Mouse (Mus musculus) limb, embryonic 14.5 days (tissue): ENCODE data around the gene Ubfd1. TPM values are rescaled to one million over a fixed set of nuclear protein-coding genes. Genes with fewer than 3 reads are reported as not detected.

ENCODE experiments used
- ATAC-seq: fragments of 200-750 bp; cut with Nextera tagmentation; 2 replicates; pipeline ENCODE4 v1.8.0; 2017; ENCODE audit warnings: low read depth, moderate number of reproducible peaks, moderate TSS enrichment; ENCODE audit not compliant: low FRiP score
- DNase-seq: peaks from one replicate; pipeline ENCODE4 v3.0.0-alpha.2; 2015; ENCODE audit warnings: low spot score
- H3K27ac ChIP-seq: fragments of 300-500 bp; sonication (generic); replicated peaks from 2 replicates; pipeline ENCODE4 v1.5.1; 2014; ENCODE audit warnings: low read depth, mild to moderate bottlenecking, low read length, moderate library complexity, mixed read lengths
- H3K27me3 ChIP-seq: fragments of 300-500 bp; sonication (generic); 2 replicates; pipeline ENCODE4 v1.6.1; 2014; ENCODE audit warnings: low read length, mixed read lengths; ENCODE audit not compliant: control insufficient read depth, insufficient read depth
- H3K36me3 ChIP-seq: fragments of 300-500 bp; sonication (generic); 2 replicates; pipeline ENCODE4 v1.6.1; 2014; ENCODE audit warnings: mild to moderate bottlenecking, low read length, moderate library complexity, mixed read lengths; ENCODE audit not compliant: control insufficient read depth, insufficient read depth
- H3K4me1 ChIP-seq: fragments of 300-500 bp; sonication (generic); 2 replicates; pipeline ENCODE4 v1.6.1; 2014; ENCODE audit warnings: antibody characterized with exemption, low read length, mixed read lengths; ENCODE audit not compliant: control insufficient read depth, insufficient read depth
- H3K4me2 ChIP-seq: fragments of 300-500 bp; sonication (generic); replicated peaks from 2 replicates; pipeline ENCODE4 v1.6.1; 2014; ENCODE audit warnings: low read depth, mild to moderate bottlenecking, low read length, moderate library complexity; ENCODE audit not compliant: severe bottlenecking
- H3K4me3 ChIP-seq: fragments of 300-500 bp; sonication (generic); replicated peaks from 2 replicates; pipeline ENCODE4 v1.5.1; 2014; ENCODE audit warnings: low read length
- H3K9ac ChIP-seq: fragments of 300-500 bp; sonication (generic); 2 replicates; pipeline ENCODE4 v1.6.1; 2014; ENCODE audit warnings: mild to moderate bottlenecking, low read depth, low read length, moderate library complexity; ENCODE audit not compliant: severe bottlenecking
- H3K9me3 ChIP-seq: fragments of 300-500 bp; sonication (generic); 2 replicates; pipeline ENCODE4 v1.6.1; 2016; ENCODE audit warnings: low read length; ENCODE audit not compliant: control insufficient read depth
- POLR2A ChIP-seq: fragments of 200-500 bp; IDR thresholded peaks from 2 replicates; pipeline ENCODE4 v1.8.0; 2012; ENCODE audit warnings: inconsistent platforms, mild to moderate bottlenecking, moderate library complexity, borderline replicate concordance; ENCODE audit not compliant: insufficient read depth, insufficient read length; ENCODE audit errors: extremely low read depth
- WGBS: fragments of 180-500 bp; shearing (Covaris S2); extraction: QIAGEN DNeasy Blood & Tissue Kit; methylation state at CpG from one replicate; pipeline ENCODE4 v1.1.7; 2014; 5-methylcytosine and 5-hydroxymethylcytosine counted together
- polyA plus RNA-seq, 2 experiments: library from polyadenylated mRNA; depleted of rRNA in 1 of 2; stranded (reverse) in 1 of 2; unstranded in 1 of 2; fragments of >200 nt; fragmentation: Nextera tagmentation in 1 of 2; extraction: Ambion mirVana in 1 of 2; gene quantifications; 2 replicates each; pipeline versions ENCODE4 v1.2.1 to v1.2.3; 2012 to 2014

Ubfd1 gene
- polyA plus RNA-seq (2012; rRNA removed): 75.7 and 86.8 TPM in 2 replicates
- 96.4 TPM in 2 replicates for polyA plus RNA-seq (2014; fragmentation: Nextera tagmentation; extraction: Ambion mirVana)

DNA sequence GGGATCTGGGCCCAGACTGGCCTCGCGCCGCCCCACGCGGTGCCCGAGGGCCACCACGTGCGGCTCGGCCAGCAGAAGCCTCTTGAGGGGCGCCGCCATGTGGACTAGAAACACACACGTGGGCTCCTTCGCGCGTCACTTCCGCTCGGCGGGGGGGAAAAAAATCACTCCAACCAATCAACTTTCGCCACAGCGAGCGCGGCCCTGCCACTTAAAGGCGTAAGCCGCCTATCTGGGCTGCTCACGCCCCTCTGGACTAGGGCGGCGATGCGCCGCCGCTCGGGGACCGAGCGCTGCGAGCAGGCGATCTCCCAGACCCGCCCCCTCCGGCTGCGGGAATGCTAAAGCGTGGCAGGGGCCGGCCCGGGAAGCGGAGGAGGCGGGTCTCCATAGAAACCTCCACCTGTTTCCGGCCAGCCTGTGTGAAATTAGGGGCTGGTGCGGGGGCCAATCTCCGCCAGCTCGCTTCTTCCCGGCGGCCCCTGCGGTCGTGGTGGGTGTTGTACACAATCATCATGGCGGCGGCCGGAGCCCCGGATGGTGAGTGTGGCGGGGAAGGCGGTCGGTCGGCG lies at the start of gene Ubfd1, which contains the start of gene Ears2:
TSS of gene Ubfd1 (plus strand) at position 231 of the 572 bp plus-strand sequence.
TSS of gene Ears2 (minus strand) at position 319 of the 572 bp plus-strand sequence.
- peak within 1 kb of the TSS; percentile 67 for H3K4me2 ChIP-seq
- under 1% methylated on average over 58 of the region's 60 CpGs for WGBS
- peaks cover 26% of the 10 kb centered on the region for H3K36me3 ChIP-seq
- TF ChIP-seq POLR2A: 0 out of 2 replicates have a peak, but pooled peaks have one; percentile 27
- DNase-seq: peak; percentile 98
- no peaks in the 10 kb centered on the region for H3K9me3 ChIP-seq
- H3K27me3 ChIP-seq: no peaks in the 10 kb centered on the region
- H3K27ac ChIP-seq: peak within 1 kb of the TSS; percentile 94
- H3K4me1 ChIP-seq: peaks cover 19% of the 10 kb centered on the region
- H3K9ac ChIP-seq: peak within 1 kb of the TSS; percentile 97
- H3K4me3 ChIP-seq: peak within 1 kb of the TSS; percentile 99
- ATAC-seq: peak; percentile 99

DNA sequence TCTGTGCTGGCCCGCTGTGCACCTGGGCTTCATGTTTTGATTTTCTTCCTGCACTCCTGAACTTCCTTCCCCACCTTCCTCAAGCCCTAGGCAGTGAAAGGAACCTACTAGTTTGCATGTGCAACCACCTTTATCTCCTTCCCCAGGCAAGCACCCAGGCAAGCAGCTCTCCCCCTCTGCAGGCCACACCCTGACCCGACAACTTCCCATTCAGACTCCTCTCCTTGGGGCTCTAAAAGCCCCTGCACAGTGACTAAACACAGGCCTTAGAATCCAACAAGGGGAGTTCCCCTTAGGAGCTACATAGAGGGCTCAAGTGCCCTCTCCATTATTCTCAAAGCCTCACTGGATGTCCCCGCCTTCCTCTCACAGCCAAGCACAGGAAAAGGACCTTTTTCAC lies 48.7 kb upstream of the Ubfd1 start:
- TF ChIP-seq POLR2A: no peak
- 76% methylated on average over 3 of the region's 3 CpGs for WGBS
- H3K27ac ChIP-seq: no peak overlapping the region
- peaks cover 32% of the 10 kb centered on the region for H3K4me1 ChIP-seq
- no peaks in the 10 kb centered on the region for H3K9me3 ChIP-seq
- H3K27me3 ChIP-seq: no peaks in the 10 kb centered on the region
- no peak overlapping the region for H3K4me3 ChIP-seq
- no peak overlapping the region for H3K9ac ChIP-seq
- H3K4me2 ChIP-seq: no peak overlapping the region
- peaks cover 4% of the 10 kb centered on the region; the same call in 1 of the 2 replicates for H3K36me3 ChIP-seq
- ATAC-seq: no peak
- DNase-seq: no peak

DNA sequence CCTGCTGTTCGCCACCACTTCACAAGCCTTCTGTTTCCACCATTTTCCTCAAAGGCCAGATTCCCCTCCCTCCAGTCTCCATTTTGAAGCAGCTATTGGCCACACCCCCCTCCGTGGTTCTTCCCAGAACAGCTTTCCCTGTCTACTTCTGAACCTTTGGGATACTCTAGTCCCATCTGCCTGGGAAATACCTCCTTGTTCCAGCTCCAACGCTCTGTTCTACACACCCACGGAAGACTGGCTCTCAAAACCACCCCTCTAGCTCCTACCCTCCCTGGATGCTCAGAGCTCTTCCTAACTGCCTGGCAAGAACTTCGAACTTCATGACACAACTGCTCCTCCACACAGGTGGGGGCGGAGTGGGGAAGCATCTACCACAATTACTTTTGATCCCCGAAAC lies 48.0 kb upstream of the Ubfd1 start:
- no peak for DNase-seq

DNA sequence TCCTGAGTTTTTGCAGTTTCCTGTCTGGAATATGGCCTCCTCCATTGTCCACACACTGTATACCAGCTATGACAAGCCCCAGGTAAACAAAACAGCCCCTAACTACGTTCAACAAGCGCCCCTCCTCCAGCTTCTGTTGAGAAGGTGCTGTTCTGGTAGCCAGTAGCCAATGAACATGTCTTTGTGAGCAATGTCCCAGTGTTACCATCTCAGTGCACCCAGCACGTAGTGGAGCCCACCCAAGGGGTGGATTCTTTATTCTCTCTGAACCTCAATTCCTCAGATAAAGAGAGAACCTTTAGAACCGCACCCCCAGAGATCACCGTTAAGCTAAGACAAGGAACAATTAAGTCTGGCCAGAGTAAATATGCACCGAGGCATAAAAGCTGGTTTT lies 46.7 kb upstream of the Ubfd1 start:
- Histone ChIP-seq H3K4me1 (peaks cover 23% of the 10 kb centered on the region), H3K9ac (peak overlapping the region; percentile 78), H3K4me2 (peak overlapping the region; percentile 75), H3K36me3 (peaks cover 4% of the 10 kb centered on the region; the same call in 1 of the 2 replicates), H3K27me3 (no peaks in the 10 kb centered on the region), H3K9me3 (no peaks in the 10 kb centered on the region), H3K4me3 (peak overlapping the region; percentile 63), H3K27ac (peak overlapping the region; percentile 75)
- no peak for TF ChIP-seq POLR2A
- peak; percentile 21; the same call in 1 of the 2 replicates for ATAC-seq
- no peak for DNase-seq
- 2% methylated on average over 6 of the region's 6 CpGs for WGBS

More for the DNA sequence above, 48.0 kb upstream of the Ubfd1 start:
- no peak for TF ChIP-seq POLR2A
- Histone ChIP-seq H3K9ac (no peak overlapping the region), H3K4me1 (peaks cover 32% of the 10 kb centered on the region), H3K27me3 (no peaks in the 10 kb centered on the region), H3K4me2 (peak overlapping the region; percentile 75; the same call in 1 of the 2 replicates), H3K36me3 (peaks cover 4% of the 10 kb centered on the region; the same call in 1 of the 2 replicates), H3K4me3 (peak overlapping the region; percentile 16; the same call in 1 of the 2 replicates), H3K27ac (no peak overlapping the region), H3K9me3 (no peaks in the 10 kb centered on the region)
- WGBS: 87% methylated on average over 7 of the region's 7 CpGs
- no peak for ATAC-seq

DNA sequence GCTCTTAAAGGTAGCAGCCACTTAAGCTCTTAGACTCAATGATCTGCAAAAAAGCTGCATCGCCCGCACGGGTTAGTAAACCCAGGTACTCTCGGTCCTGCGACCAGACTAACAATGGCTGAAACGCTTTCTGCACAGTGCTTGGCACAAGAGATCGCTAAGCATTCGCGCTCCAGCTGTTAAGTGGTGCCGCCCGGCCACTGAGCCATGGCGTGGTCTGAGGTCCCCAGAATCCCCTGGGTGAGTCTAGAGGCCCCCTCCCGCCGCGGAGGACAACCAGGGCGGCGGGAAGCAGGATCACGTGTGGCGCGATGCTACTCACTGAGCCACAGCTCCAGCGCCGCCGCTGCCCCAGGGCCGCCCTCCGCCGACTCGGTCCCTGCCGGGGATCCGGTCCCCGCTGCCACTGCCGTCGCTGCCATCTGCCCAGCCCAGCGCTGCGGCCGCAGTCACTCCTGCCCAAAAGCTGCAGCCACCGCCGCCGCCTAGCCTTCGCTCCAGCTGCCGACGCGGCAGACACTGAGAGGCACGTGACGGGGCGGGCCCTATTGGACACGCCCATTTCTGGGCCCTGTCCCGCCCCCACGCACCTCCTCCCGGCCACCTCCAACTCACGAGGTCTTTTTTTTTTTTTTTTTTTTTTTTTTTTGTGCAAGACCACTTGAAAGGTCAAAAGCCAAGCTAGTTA lies 46.2 kb upstream of the Ubfd1 start, which contains the start of gene Gga2:
TSS of gene Gga2 (minus strand) at position 556 of the 688 bp plus-strand sequence.
- H3K4me2 ChIP-seq: peak within 1 kb of the TSS; percentile 75
- H3K4me3 ChIP-seq: peak within 1 kb of the TSS; percentile 63
- peaks cover 1% of the 10 kb centered on the region; the same call in 1 of the 2 replicates for H3K36me3 ChIP-seq
- TF ChIP-seq POLR2A: peak; percentile 78; the same call in 1 of the 2 replicates
- H3K9me3 ChIP-seq: no peaks in the 10 kb centered on the region
- ATAC-seq: peak; percentile 90
- H3K9ac ChIP-seq: peak within 1 kb of the TSS; percentile 78
- H3K27ac ChIP-seq: peak within 1 kb of the TSS; percentile 75
- H3K27me3 ChIP-seq: no peaks in the 10 kb centered on the region
- 1% methylated on average over 44 of the region's 50 CpGs for WGBS
- peak; percentile 93 for DNase-seq
- peaks cover 18% of the 10 kb centered on the region for H3K4me1 ChIP-seq
